Mouse (Mus musculus): Measurements from ENCODE around the gene Elf4.

Elf4 gene

GRCm38 (mm10) chrX:48385927-48386326, 77.0 kb downstream of the Elf4 start:
- DNase-seq (ENCODE audit: extremely low read depth, low read depth, low spot score), result no peak

- DNase-seq (ENCODE audit: extremely low read depth, low read depth, low spot score), result no peak
These were observed 79.3 kb downstream of the Elf4 start for GRCm38 (mm10) chrX:48383643-48384042.

GRCm38 (mm10) chrX:48367841-48368240, 95.1 kb downstream of the Elf4 start:
- DNase-seq (ENCODE audit: extremely low read depth, low read depth, low spot score), result no peak

GRCm38 (mm10) chrX:48365836-48366577, 96.9 kb downstream of the Elf4 start:
- DNase-seq (ENCODE audit: extremely low read depth, low read depth, low spot score), result no peak
